Mouse (Mus musculus) limb, embryonic 14.5 days (tissue): ENCODE results near the gene Gpr88. TPM values are rescaled to one million over a fixed set of nuclear protein-coding genes. Genes with fewer than 3 reads are reported as not detected.

Experiments used
- ATAC-seq: fragments of 200-750 bp; cut with Nextera tagmentation; 2 replicates; pipeline ENCODE4 v1.8.0; 2017; ENCODE audit warnings: low read depth, moderate number of reproducible peaks, moderate TSS enrichment; ENCODE audit not compliant: low FRiP score
- DNase-seq: peaks from one replicate; pipeline ENCODE4 v3.0.0-alpha.2; 2015; ENCODE audit warnings: low spot score
- H3K27ac ChIP-seq: fragments of 300-500 bp; sonication (generic); replicated peaks from 2 replicates; pipeline ENCODE4 v1.5.1; 2014; ENCODE audit warnings: low read depth, mild to moderate bottlenecking, low read length, moderate library complexity, mixed read lengths
- H3K27me3 ChIP-seq: fragments of 300-500 bp; sonication (generic); 2 replicates; pipeline ENCODE4 v1.6.1; 2014; ENCODE audit warnings: low read length, mixed read lengths; ENCODE audit not compliant: control insufficient read depth, insufficient read depth
- H3K36me3 ChIP-seq: fragments of 300-500 bp; sonication (generic); 2 replicates; pipeline ENCODE4 v1.6.1; 2014; ENCODE audit warnings: mild to moderate bottlenecking, low read length, moderate library complexity, mixed read lengths; ENCODE audit not compliant: control insufficient read depth, insufficient read depth
- H3K4me1 ChIP-seq: fragments of 300-500 bp; sonication (generic); 2 replicates; pipeline ENCODE4 v1.6.1; 2014; ENCODE audit warnings: antibody characterized with exemption, low read length, mixed read lengths; ENCODE audit not compliant: control insufficient read depth, insufficient read depth
- H3K4me2 ChIP-seq: fragments of 300-500 bp; sonication (generic); replicated peaks from 2 replicates; pipeline ENCODE4 v1.6.1; 2014; ENCODE audit warnings: low read depth, mild to moderate bottlenecking, low read length, moderate library complexity; ENCODE audit not compliant: severe bottlenecking
- H3K4me3 ChIP-seq: fragments of 300-500 bp; sonication (generic); replicated peaks from 2 replicates; pipeline ENCODE4 v1.5.1; 2014; ENCODE audit warnings: low read length
- H3K9ac ChIP-seq: fragments of 300-500 bp; sonication (generic); 2 replicates; pipeline ENCODE4 v1.6.1; 2014; ENCODE audit warnings: mild to moderate bottlenecking, low read depth, low read length, moderate library complexity; ENCODE audit not compliant: severe bottlenecking
- H3K9me3 ChIP-seq: fragments of 300-500 bp; sonication (generic); 2 replicates; pipeline ENCODE4 v1.6.1; 2016; ENCODE audit warnings: low read length; ENCODE audit not compliant: control insufficient read depth
- POLR2A ChIP-seq: fragments of 200-500 bp; IDR thresholded peaks from 2 replicates; pipeline ENCODE4 v1.8.0; 2012; ENCODE audit warnings: inconsistent platforms, mild to moderate bottlenecking, moderate library complexity, borderline replicate concordance; ENCODE audit not compliant: insufficient read depth, insufficient read length; ENCODE audit errors: extremely low read depth
- WGBS: fragments of 180-500 bp; shearing (Covaris S2); extraction: QIAGEN DNeasy Blood & Tissue Kit; methylation state at CpG from one replicate; pipeline ENCODE4 v1.1.7; 2014; 5-methylcytosine and 5-hydroxymethylcytosine counted together
- polyA plus RNA-seq, 2 experiments: library from polyadenylated mRNA; depleted of rRNA in 1 of 2; stranded (reverse) in 1 of 2; unstranded in 1 of 2; fragments of >200 nt; fragmentation: Nextera tagmentation in 1 of 2; extraction: Ambion mirVana in 1 of 2; gene quantifications; 2 replicates each; pipeline versions ENCODE4 v1.2.1 to v1.2.3; 2012 to 2014

Gpr88 gene
- polyA plus RNA-seq, 2 experiments, result 5.2 to 5.7 TPM

DNA sequence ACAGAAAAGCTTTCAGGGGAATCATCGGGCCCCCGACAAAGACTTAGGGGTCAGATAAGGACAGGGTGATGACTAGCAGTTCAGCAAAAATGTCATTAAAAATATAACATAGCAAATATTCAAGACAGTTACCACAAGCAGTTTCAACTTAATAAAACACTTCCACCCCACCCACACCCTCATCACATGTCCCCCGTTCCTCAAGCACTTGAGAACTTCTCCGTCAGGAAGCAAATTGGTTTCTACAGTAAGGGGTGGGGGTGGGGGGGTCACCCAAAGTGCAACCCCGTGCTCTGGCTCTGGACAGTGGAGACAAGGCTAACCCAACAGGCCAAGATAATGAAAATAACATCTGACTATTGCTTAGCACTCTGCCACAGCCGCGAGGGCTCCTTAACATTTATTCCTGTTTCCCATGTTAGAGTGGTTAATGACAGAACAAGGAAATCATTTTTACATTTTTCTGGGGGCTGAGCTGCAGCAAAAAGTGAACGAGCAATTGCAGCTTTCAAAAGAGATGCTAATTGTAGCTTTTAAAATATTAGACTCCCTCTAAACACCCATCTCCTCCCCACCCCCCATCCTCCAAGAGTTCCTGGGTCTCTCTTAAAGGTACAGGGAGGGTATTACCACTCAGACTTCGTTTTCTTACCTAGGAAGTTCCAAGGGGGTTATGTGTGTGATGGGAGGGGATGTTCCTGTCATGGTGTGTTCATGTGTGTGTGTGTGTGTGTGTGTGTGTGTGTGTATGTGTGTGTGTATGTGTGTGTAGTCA is 36.9 kb upstream of the Gpr88 start:
- Histone ChIP-seq H3K36me3 (peaks cover 25% of the 10 kb centered on the region), H3K9me3 (no peaks in the 10 kb centered on the region), H3K27me3 (no peaks in the 10 kb centered on the region), H3K27ac (no peak overlapping the region), H3K4me2 (no peak overlapping the region), H3K9ac (no peak overlapping the region), H3K4me3 (no peak overlapping the region), H3K4me1 (no peaks in the 10 kb centered on the region)
- DNase-seq (no peak), ATAC-seq (no peak)
- WGBS, result 80% methylated on average over 9 of the region's 9 CpGs
- no peak for TF ChIP-seq POLR2A

DNA sequence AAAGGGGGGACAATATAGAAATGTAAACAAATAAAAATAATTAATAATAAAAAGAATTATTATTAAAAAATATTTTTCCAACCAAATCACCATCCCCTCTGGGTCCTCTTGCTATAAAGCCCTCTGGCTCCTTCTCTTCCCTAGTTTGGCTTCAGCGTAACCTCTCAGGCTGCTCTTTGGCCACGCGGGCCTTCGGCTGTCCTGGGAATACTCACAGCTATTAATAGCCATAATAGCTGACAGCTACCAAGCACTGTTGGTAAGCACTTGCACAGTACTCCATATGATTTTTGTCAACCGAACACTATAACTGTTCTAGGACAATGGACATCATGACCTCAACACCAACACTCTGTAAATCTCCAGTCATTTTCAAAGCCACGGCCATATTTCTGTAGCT is 35.5 kb upstream of the Gpr88 start:
- Histone ChIP-seq H3K4me2 (no peak overlapping the region), H3K27me3 (no peaks in the 10 kb centered on the region), H3K4me3 (no peak overlapping the region), H3K9ac (no peak overlapping the region), H3K27ac (no peak overlapping the region), H3K4me1 (no peaks in the 10 kb centered on the region), H3K36me3 (peaks cover 18% of the 10 kb centered on the region), H3K9me3 (no peaks in the 10 kb centered on the region)
- no peak for DNase-seq
- WGBS, result 85% methylated on average over 6 of the region's 6 CpGs
- TF ChIP-seq POLR2A, result no peak
- no peak for ATAC-seq

DNA sequence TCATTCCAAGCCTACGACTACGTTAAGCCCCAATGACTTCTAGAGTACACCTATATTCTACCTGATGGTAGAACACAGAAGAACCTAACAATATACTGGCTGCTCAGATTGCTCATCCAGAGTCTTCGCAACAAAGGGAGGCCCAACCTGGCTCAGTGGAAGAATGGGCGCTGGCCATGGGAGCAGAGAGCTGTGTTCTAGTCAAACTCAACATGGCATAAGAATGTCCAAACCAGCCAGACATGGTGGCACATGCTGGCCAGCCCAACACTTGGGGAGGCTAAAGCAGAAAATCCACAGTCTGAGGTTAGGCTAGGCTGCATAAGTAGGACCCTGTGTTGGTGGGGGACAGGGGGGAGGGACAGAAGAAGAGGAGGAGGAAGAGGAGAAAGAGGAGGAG is 31.4 kb upstream of the Gpr88 start:
- H3K9ac ChIP-seq, result no peak overlapping the region
- peaks cover 14% of the 10 kb centered on the region; the same call in 1 of the 2 replicates for H3K36me3 ChIP-seq
- DNase-seq (no peak), ATAC-seq (no peak)
- WGBS, result 87% methylated on average over 4 of the region's 4 CpGs
- no peak overlapping the region for H3K4me2 ChIP-seq
- H3K4me1 ChIP-seq, result no peaks in the 10 kb centered on the region
- no peaks in the 10 kb centered on the region for H3K27me3 ChIP-seq
- TF ChIP-seq POLR2A, result no peak
- no peaks in the 10 kb centered on the region for H3K9me3 ChIP-seq
- H3K27ac ChIP-seq, result no peak overlapping the region
- H3K4me3 ChIP-seq, result no peak overlapping the region

DNA sequence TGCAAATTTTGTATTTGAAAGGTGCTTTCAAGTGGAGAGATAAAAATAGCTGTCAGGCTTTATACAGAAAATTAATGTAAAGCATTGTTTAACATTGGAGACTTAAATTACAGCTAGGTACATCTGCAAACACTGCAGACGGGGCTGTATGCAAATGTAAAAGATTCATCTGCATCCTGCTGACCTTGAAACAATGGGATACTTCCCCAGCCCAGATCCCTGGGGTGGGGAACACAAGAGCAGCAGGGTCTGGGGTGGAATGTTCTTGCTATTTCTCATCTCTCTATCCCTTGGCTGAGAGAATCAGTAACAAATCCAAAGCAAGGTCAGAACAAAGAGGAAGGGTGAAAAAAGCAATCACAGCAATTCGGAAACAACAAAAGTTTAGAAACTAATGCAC is 30.7 kb upstream of the Gpr88 start:
- ATAC-seq, result no peak
- Histone ChIP-seq H3K4me2 (no peak overlapping the region), H3K27ac (no peak overlapping the region), H3K4me1 (no peaks in the 10 kb centered on the region), H3K9me3 (no peaks in the 10 kb centered on the region), H3K9ac (no peak overlapping the region), H3K36me3 (peaks cover 10% of the 10 kb centered on the region; the same call in 1 of the 2 replicates), H3K4me3 (no peak overlapping the region), H3K27me3 (no peaks in the 10 kb centered on the region)
- no peak for TF ChIP-seq POLR2A
- DNase-seq, result no peak
- WGBS, result 77% methylated on average over 2 of the region's 2 CpGs

DNA sequence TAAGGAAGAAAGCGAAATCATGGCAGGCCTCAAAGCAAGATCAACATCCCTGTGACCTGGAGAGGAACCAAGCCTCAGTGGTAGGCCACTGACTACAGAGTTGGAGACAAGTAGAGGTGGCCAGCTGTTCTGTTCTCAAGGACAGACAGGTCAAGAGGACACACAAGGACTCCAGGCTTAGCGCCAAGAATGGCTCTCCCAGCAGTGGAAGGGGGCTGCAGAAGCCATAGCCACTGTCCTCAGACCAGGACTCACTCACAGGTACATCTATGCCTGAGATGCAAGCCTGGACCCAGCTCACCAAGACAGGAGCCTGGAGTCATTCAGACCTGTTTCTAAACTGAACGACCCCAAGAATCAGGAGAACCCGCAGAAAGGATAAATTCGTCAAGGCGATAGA is 28.4 kb upstream of the Gpr88 start:
- Histone ChIP-seq H3K27ac (no peak overlapping the region), H3K4me2 (no peak overlapping the region), H3K27me3 (no peaks in the 10 kb centered on the region), H3K4me1 (no peaks in the 10 kb centered on the region; the same call in 1 of the 2 replicates), H3K4me3 (no peak overlapping the region), H3K36me3 (peaks cover 10% of the 10 kb centered on the region; the same call in 1 of the 2 replicates), H3K9me3 (no peaks in the 10 kb centered on the region), H3K9ac (no peak overlapping the region)
- TF ChIP-seq POLR2A, result no peak
- no peak for DNase-seq
- 95% methylated on average over 6 of the region's 6 CpGs for WGBS
- no peak for ATAC-seq
